Mouse (Mus musculus): Measurements from ENCODE around the gene Tec. TPM values are rescaled to one million over a fixed set of nuclear protein-coding genes. Genes with fewer than 3 reads are reported as not detected.

The Tec gene
- total RNA-seq, 1 experiment = 4.7 TPM

GRCm38 (mm10) chr5:72784719-72785118 lies 83.6 kb downstream of the Tec start:
- H3K9me3 ChIP-seq (ENCODE audit: control insufficient read depth, insufficient read depth, low read depth, low read length) = no peaks in the 10 kb centered on the region
- no peak for TF ChIP-seq HCFC1 (IDR thresholded peaks at IDR 0.05; ENCODE audit: borderline replicate concordance, insufficient read depth, low read length)
- no peak for TF ChIP-seq ZNF384 (IDR thresholded peaks at IDR 0.05; ENCODE audit: low read depth, low read length)
- TF ChIP-seq ZC3H11A (IDR thresholded peaks at IDR 0.05; ENCODE audit: borderline replicate concordance, low read depth, low read length) = no peak
- TF ChIP-seq CHD2 (IDR thresholded peaks at IDR 0.05; ENCODE audit: low read depth, low read length) = no peak
- TF ChIP-seq MAFK (IDR thresholded peaks at IDR 0.05; ENCODE audit: insufficient read depth, low read depth, low read length) = no peak

GRCm38 (mm10) chr5:72783957-72784356 lies 84.3 kb downstream of the Tec start:
- no peak overlapping the region for H3K9ac ChIP-seq (ENCODE audit: insufficient read depth, low read depth, low read length, poor library complexity, severe bottlenecking)
- H3K27ac ChIP-seq (ENCODE audit: insufficient read depth, low read depth, low read length, poor library complexity, severe bottlenecking) = no peak overlapping the region
- no peak overlapping the region for H3K4me3 ChIP-seq (ENCODE audit: insufficient read depth in 1 of 2, low read depth in 1 of 2, low read length in 2 of 2, poor library complexity in 1 of 2, severe bottlenecking in 1 of 2)
- in situ Hi-C loops (cut with MboI; ENCODE audit: low sequenced_read_pairs in 2 of 2, unreplicated experiment in 2 of 2) = no loop called here
- no peaks in the 10 kb centered on the region for H3K9me3 ChIP-seq (ENCODE audit: control insufficient read depth, insufficient read depth, low read depth, low read length)
- DNase-seq (ENCODE audit: low read depth, low spot score) = no peak
- no peaks in the 10 kb centered on the region for H3K4me1 ChIP-seq (ENCODE audit: control insufficient read depth in 2 of 2, insufficient read depth in 2 of 2, low read length in 2 of 2, poor library complexity in 1 of 2)
- H3K36me3 ChIP-seq (ENCODE audit: control insufficient read depth, insufficient read depth, low read length, poor library complexity, severe bottlenecking) = no peaks in the 10 kb centered on the region
- TF ChIP-seq ZC3H11A (IDR thresholded peaks at IDR 0.05; ENCODE audit: borderline replicate concordance, low read depth, low read length) = no peak
- no peak for TF ChIP-seq HCFC1 (IDR thresholded peaks at IDR 0.05; ENCODE audit: borderline replicate concordance, insufficient read depth, low read length)
- no peak for TF ChIP-seq ZNF384 (IDR thresholded peaks at IDR 0.05; ENCODE audit: low read depth, low read length)
- no peak for TF ChIP-seq MAFK (IDR thresholded peaks at IDR 0.05; ENCODE audit: insufficient read depth, low read depth, low read length)
- TF ChIP-seq CHD2 (IDR thresholded peaks at IDR 0.05; ENCODE audit: low read depth, low read length) = no peak

More at GRCm38 (mm10) chr5:72784719-72785118, 83.6 kb downstream of the Tec start:
- in situ Hi-C loops (cut with MboI; ENCODE audit: low sequenced_read_pairs in 2 of 2, unreplicated experiment in 2 of 2) = no loop called here
- no peaks in the 10 kb centered on the region for H3K36me3 ChIP-seq (ENCODE audit: control insufficient read depth, insufficient read depth, low read length, poor library complexity, severe bottlenecking)
- H3K4me1 ChIP-seq (ENCODE audit: control insufficient read depth in 2 of 2, insufficient read depth in 2 of 2, low read length in 2 of 2, poor library complexity in 1 of 2) = no peaks in the 10 kb centered on the region
- no peak overlapping the region for H3K27ac ChIP-seq (ENCODE audit: insufficient read depth, low read depth, low read length, poor library complexity, severe bottlenecking)
- DNase-seq (ENCODE audit: low read depth, low spot score) = no peak
- no peak overlapping the region for H3K9ac ChIP-seq (ENCODE audit: insufficient read depth, low read depth, low read length, poor library complexity, severe bottlenecking)
- no peak overlapping the region for H3K4me3 ChIP-seq (ENCODE audit: insufficient read depth in 1 of 2, low read depth in 1 of 2, low read length in 2 of 2, poor library complexity in 1 of 2, severe bottlenecking in 1 of 2)

- Histone ChIP-seq H3K4me1 (ENCODE audit: control insufficient read depth in 2 of 2, insufficient read depth in 2 of 2, low read length in 2 of 2, poor library complexity in 1 of 2) (no peaks in the 10 kb centered on the region), H3K27ac (ENCODE audit: insufficient read depth, low read depth, low read length, poor library complexity, severe bottlenecking) (no peak overlapping the region), H3K4me3 (ENCODE audit: insufficient read depth in 1 of 2, low read depth in 1 of 2, low read length in 2 of 2, poor library complexity in 1 of 2, severe bottlenecking in 1 of 2) (no peak overlapping the region), H3K9me3 (ENCODE audit: control insufficient read depth, insufficient read depth, low read depth, low read length) (no peaks in the 10 kb centered on the region), H3K36me3 (ENCODE audit: control insufficient read depth, insufficient read depth, low read length, poor library complexity, severe bottlenecking) (no peaks in the 10 kb centered on the region), H3K9ac (ENCODE audit: insufficient read depth, low read depth, low read length, poor library complexity, severe bottlenecking) (no peak overlapping the region)
- in situ Hi-C loops (cut with MboI; ENCODE audit: low sequenced_read_pairs in 2 of 2, unreplicated experiment in 2 of 2) = no loop called here
- DNase-seq (ENCODE audit: low read depth, low spot score) = no peak
- TF ChIP-seq ZC3H11A (IDR thresholded peaks at IDR 0.05; ENCODE audit: borderline replicate concordance, low read depth, low read length) (no peak), MAFK (IDR thresholded peaks at IDR 0.05; ENCODE audit: insufficient read depth, low read depth, low read length) (no peak), CHD2 (IDR thresholded peaks at IDR 0.05; ENCODE audit: low read depth, low read length) (no peak), ZNF384 (IDR thresholded peaks at IDR 0.05; ENCODE audit: low read depth, low read length) (no peak), HCFC1 (IDR thresholded peaks at IDR 0.05; ENCODE audit: borderline replicate concordance, insufficient read depth, low read length) (no peak)
Observed at GRCm38 (mm10) chr5:72783123-72783522, 85.2 kb downstream of the Tec start.

- H3K4me3 ChIP-seq (ENCODE audit: insufficient read depth in 1 of 2, low read depth in 1 of 2, low read length in 2 of 2, poor library complexity in 1 of 2, severe bottlenecking in 1 of 2) = no peak overlapping the region
- no peaks in the 10 kb centered on the region for H3K9me3 ChIP-seq (ENCODE audit: control insufficient read depth, insufficient read depth, low read depth, low read length)
- no peak for DNase-seq (ENCODE audit: low read depth, low spot score)
- in situ Hi-C loops (cut with MboI; ENCODE audit: low sequenced_read_pairs in 2 of 2, unreplicated experiment in 2 of 2) = no loop called here
- no peak overlapping the region for H3K27ac ChIP-seq (ENCODE audit: insufficient read depth, low read depth, low read length, poor library complexity, severe bottlenecking)
- H3K9ac ChIP-seq (ENCODE audit: insufficient read depth, low read depth, low read length, poor library complexity, severe bottlenecking) = no peak overlapping the region
- H3K4me1 ChIP-seq (ENCODE audit: control insufficient read depth in 2 of 2, insufficient read depth in 2 of 2, low read length in 2 of 2, poor library complexity in 1 of 2) = no peaks in the 10 kb centered on the region
- H3K36me3 ChIP-seq (ENCODE audit: control insufficient read depth, insufficient read depth, low read length, poor library complexity, severe bottlenecking) = no peaks in the 10 kb centered on the region
- TF ChIP-seq MAFK (IDR thresholded peaks at IDR 0.05; ENCODE audit: insufficient read depth, low read depth, low read length) (no peak), HCFC1 (IDR thresholded peaks at IDR 0.05; ENCODE audit: borderline replicate concordance, insufficient read depth, low read length) (no peak), ZNF384 (IDR thresholded peaks at IDR 0.05; ENCODE audit: low read depth, low read length) (no peak), CHD2 (IDR thresholded peaks at IDR 0.05; ENCODE audit: low read depth, low read length) (no peak), ZC3H11A (IDR thresholded peaks at IDR 0.05; ENCODE audit: borderline replicate concordance, low read depth, low read length) (no peak)
Observed at GRCm38 (mm10) chr5:72781776-72782175, 86.5 kb downstream of the Tec start.

GRCm38 (mm10) chr5:72776595-72776994 lies 91.7 kb downstream of the Tec start:
- no peak overlapping the region for H3K27ac ChIP-seq (ENCODE audit: insufficient read depth, low read depth, low read length, poor library complexity, severe bottlenecking)
- H3K9me3 ChIP-seq (ENCODE audit: control insufficient read depth, insufficient read depth, low read depth, low read length) = no peaks in the 10 kb centered on the region
- no peak overlapping the region for H3K9ac ChIP-seq (ENCODE audit: insufficient read depth, low read depth, low read length, poor library complexity, severe bottlenecking)
- no peak for TF ChIP-seq HCFC1 (IDR thresholded peaks at IDR 0.05; ENCODE audit: borderline replicate concordance, insufficient read depth, low read length)
- no peak for TF ChIP-seq ZNF384 (IDR thresholded peaks at IDR 0.05; ENCODE audit: low read depth, low read length)
- no peak for TF ChIP-seq ZC3H11A (IDR thresholded peaks at IDR 0.05; ENCODE audit: borderline replicate concordance, low read depth, low read length)
- no peak for TF ChIP-seq MAFK (IDR thresholded peaks at IDR 0.05; ENCODE audit: insufficient read depth, low read depth, low read length)
- no peaks in the 10 kb centered on the region for H3K36me3 ChIP-seq (ENCODE audit: control insufficient read depth, insufficient read depth, low read length, poor library complexity, severe bottlenecking)
- in situ Hi-C loops (cut with MboI; ENCODE audit: low sequenced_read_pairs in 2 of 2, unreplicated experiment in 2 of 2) = no loop called here
- no peak for DNase-seq (ENCODE audit: low read depth, low spot score)
- H3K4me1 ChIP-seq (ENCODE audit: control insufficient read depth in 2 of 2, insufficient read depth in 2 of 2, low read length in 2 of 2, poor library complexity in 1 of 2) = no peaks in the 10 kb centered on the region
- no peak overlapping the region for H3K4me3 ChIP-seq (ENCODE audit: insufficient read depth in 1 of 2, low read depth in 1 of 2, low read length in 2 of 2, poor library complexity in 1 of 2, severe bottlenecking in 1 of 2)

All from ES-E14 (cell line).